Mouse (Mus musculus) kidney, adult 11 months (tissue): Measurements from ENCODE around the gene Tagln2.

Experiments
- DNase-seq: peaks from one replicate; pipeline ENCODE4 v3.0.0; 2022

Tagln2 gene

DNA sequence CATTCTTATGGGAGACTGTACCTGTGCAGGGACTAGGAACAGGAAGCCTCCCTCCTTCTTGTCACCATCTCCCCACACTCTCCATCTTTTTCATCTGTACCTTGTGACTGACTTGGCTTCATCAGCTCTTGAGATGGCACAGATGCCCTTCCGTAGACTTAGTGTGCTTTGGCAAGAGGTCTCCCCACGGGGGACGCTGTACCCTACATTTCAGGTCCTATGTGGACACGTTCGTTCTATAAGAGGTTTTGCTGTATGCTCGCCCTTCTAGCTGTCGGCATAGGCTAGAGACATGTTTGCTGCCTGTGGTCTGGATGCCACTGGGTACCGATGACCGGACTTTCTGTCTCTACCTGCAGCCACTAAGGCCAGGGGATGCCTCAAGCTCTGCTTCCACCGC is 27.6 kb downstream of the Tagln2 start:
- no peak for DNase-seq

DNA sequence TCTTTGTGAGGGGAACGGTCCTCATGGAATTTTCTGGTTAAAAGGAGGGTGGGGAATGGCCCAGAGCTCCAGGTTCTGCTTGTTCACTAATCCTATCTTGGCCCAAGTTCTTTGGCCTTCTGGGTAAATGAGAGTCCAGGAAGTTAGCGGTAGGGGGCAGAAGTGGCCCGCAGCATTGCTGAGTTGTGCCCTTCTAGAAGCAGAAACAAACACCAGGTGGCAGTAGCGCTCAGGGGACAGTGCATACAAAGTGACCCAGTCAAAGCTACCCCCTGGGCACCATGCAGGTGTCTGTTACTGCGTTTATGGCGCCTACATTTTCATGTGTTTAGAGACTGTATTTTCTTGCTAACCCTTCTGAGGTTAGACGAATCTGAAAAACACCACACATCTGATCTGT is 28.9 kb downstream of the Tagln2 start:
- peak; percentile 85 for DNase-seq

DNA sequence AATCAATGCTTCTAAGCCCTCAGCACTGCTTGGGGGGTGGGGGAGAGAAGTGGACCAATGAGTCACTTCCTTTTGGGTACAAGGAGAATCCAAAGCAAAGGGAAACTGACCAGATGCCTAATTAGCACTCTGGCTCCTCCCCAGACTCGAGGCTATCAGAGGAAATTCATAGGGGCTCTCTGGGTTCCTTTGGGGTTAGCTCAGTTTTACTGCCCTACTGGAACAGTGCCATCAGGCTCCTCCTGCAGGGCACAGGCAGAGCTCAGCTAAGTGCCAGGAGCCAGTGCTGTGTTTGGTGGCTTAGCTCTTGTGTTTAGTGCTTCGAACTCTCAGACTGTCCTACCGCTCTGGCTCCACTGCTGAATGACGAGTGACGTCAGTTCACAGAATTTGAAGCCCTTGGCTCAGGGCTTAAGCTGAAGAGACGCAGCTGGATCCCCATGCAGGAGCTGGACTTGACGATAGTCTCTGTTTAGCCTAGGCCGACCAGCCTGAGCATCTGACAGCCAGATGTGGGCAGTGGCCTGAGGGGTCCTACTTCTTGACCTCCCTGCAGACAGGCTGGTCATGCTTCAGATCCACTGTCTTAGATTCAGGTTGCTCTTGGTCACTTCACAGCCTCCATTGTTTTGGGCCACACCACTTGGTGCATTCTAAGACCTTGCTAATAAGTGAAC is 30.8 kb downstream of the Tagln2 start:
- DNase-seq: no peak

DNA sequence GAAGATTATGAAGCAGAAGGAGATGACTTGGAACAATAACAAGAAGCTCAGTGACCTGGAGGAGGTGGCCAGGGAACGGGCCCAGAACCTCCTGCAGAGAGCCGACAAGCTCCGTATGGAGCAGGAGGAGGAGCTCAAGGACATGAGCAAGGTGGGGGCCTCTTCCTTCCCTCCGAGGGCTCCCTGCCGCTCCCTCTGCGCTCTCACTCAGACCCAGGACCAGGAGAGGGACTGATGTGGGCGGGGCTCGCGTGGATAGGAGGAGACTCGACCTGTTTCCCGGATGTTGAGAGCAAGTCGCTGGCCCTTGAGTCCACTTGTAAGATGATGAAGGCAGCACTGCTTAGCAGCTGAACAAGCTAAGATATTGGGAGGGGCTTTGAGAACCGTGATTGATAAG is 32.7 kb downstream of the Tagln2 start:
- DNase-seq: no peak

DNA sequence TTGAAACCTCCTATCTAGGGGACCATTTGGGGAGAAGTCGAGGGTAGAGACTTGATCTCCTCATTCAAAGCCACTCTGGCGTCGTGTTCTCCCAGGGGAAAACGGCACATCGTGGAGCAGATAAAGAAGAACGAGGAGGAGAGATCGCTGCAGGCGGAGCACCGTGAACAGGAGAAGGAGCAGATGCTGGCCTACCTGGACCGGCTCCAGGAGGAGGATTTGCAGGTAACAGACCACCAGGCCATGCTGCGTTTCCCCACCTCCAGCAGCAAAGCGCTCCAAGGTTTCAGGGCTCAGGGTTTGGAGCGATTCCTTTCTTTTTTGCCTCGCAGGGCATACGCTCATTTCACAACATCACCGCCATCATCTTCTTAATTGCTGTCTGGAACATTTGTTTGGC is 35.3 kb downstream of the Tagln2 start:
- DNase-seq: no peak

DNA sequence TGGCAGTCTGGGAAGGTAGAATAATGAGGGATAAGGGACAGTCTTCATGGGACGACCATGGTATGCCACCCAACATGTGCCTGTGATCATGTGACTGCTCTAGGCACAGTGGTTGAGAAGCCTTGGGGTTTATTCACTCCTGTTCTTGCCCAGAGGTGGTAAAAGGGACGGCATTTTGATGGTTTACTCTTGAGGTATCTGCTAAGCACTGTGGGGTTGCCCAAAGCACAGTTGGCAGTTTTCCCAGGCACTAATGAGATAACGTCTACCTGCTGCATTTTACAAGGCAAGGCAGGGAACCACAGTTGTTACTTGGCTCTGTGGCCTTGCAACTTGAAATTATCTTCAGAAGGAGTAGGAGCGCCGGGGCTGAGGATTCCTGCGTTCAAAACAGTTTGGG is 40.0 kb downstream of the Tagln2 start:
- DNase-seq: no peak

DNA sequence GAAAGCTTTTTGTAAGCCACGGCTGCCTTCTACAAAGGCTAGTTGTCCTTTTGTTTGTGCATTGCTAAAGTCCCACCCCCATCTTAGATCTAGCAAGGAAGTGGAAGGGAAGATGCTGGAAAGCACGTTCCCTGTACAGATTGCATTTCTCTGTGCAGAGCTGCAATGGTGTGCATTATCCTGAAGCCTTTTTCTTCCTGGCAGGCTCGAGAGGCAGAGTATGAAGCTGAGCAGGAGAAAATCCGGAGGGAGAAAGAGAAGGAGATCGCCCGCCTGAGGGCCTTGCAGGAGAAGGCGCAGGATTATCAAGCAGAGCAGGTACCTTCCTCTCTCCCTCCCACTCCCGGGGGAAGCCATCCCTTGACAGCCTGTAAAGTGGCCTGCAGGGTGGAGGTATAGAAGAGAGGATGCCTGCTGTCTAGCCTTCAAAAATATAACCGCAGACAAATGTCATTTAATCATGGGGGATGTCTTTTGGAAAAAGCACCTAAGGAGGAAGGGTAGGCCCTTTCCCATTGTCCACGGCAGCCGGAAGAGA is 40.5 kb downstream of the Tagln2 start:
- no peak for DNase-seq

DNA sequence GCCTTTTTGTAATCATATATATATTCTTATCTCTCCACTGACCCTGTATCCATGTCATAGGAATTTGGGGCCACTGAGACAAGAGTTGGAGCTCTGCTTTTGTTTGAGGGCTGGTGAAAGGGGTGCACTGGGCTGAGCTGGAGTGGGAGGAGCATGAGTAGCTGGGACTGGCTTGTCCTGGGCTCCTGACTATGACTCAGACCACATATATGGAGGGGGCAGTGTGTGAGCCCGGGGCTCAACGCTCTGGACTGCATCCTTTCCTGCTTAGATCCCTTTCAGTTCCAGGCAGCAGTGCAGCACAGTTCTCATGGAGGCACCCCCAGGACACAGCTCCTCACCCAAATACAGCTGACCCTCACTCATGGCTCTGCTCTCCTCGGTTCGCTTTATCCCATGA is 46.2 kb downstream of the Tagln2 start:
- no peak for DNase-seq

DNA sequence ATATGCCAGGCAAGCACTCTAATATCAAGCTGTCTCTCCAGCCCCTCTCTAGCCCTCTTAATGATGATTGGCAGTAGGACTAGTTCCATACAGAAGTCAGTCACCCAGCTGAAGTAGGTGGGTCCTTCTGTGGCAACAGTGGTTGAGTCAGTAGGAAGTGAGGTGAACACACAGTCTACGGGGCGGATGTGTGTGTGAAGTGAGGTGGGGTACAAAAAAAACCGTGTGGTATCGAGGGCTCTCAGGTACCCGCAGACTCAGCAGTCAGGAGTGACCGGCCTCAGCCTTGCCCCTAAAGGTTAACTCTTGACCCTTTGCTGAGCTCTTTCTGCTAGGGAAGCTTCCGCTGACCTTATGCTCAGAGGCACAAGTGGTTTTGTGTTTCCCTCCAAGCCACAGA is 48.7 kb downstream of the Tagln2 start:
- DNase-seq: no peak

DNA sequence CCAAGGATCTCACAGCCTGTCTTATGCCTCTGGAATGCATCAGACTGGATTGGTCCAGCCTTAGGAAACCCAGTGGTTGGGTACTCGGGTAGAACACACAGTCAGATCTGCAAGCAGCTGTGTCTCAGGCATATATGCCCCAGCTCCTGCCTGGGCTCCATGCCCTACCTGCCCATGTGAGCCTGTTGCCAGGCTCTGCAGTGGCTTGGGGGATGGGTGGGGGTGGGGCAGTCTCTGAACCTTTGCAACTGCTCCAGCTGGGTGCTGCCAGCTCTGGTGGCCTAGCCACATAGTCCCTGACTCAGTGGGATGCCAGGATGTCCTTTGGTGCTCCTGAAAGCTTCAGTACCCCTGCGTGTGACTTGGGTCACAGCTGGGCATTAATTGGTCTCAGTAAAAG is 49.5 kb downstream of the Tagln2 start:
- no peak for DNase-seq

DNA sequence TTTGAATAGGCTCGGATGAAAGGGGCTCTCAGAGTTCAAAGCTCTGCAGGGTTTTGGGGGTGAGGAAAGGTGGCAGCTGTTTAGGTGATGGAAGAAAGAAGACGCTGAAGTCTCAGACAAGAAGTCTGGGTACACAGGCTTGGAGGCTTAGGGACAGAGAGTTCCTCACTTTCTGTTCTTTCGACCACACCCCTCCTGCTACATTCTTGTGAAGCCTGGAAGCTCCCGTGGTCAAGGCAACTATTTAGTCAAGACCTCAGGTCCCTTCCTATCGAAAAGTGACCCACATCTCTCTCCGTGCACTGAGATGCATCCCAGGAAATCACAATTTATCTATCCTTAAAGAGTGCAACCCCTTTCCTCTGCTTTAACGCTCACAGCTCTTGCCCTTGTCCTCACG is 49.9 kb downstream of the Tagln2 start:
- no peak for DNase-seq

DNA sequence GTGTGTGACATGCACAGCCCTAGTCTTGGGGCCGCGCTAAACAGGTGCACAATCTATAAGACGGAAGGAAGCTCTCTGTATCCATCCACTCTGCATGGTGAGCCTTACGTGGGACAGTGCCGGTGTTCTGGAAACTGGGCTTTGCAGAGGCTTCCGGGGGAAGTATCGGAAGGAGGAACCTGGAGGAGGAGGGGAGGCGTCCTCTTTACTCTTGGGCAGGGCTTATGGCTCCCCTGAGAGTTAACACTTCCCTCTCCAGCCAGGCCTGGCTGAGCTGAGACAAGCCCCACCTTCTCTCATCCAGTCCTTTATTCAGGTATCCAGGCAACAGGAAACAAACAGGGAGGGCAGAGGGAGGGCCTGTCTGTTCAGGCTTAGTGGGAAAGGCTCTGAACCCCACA is 50.7 kb downstream of the Tagln2 start:
- DNase-seq: peak; percentile 49

DNA sequence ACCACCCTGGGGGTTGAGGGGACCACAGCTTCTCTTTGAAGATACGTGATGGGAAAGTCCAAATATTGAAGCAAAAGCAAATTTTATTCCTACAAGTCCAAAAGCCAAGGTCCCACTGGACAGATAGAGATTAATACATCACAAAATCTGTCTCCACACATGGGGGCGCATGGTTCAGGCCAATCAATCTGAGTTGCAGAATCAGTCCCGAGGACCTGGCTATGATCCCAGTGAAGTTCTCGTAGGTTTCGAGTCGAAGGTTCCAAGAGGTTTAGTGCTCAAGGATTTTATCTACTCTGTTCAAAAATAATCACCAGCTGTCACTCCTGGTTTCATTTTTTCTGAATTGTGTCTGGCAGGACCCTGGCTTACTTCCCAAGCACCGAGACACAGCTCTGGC is 51.2 kb downstream of the Tagln2 start:
- no peak for DNase-seq

DNA sequence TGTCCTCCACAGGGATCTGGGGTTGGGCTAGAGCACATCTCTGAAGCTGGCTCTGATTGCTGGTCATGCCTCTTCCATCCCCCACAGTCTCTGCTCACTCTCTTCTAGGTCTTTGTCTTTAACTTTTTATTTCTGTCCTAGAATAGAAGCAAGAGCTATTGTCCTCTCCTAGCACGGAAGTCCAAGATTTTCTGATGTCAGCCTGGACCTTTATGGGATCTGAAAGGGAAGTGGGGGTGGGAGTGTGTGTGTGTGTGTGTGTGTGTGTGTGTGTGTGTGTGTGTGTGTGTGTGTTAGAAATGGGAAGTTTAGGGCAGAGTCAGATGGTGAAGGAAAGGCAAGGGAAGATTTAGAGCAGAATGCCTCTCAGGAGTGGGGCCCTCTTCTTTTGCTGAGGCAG is 52.8 kb downstream of the Tagln2 start:
- DNase-seq: no peak

DNA sequence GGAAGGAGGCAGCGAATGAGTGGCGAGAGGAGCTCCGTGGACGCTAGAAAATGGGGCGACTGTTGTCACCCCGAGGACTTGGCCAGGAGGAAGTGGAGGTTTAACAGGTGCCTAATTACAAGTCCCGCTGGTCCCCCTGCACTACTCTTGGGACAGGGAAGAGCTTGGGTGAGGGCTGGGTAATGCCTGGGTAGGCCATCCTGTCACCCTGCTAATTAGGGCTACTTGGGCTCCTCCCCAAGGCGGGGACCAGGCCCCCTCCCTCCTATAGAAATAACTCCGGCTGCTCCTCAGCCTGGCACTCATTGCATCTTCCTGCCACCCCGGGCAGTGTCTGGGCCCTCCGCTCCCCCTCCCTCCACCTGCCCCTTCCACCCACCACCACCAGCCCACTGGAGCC is 55.8 kb downstream of the Tagln2 start, which contains the start of gene Vsig8:
Gene Vsig8 (plus strand): TSS at position 301 of the 400 bp plus-strand sequence.
- DNase-seq: no peak
